In the genomic region with DNA sequence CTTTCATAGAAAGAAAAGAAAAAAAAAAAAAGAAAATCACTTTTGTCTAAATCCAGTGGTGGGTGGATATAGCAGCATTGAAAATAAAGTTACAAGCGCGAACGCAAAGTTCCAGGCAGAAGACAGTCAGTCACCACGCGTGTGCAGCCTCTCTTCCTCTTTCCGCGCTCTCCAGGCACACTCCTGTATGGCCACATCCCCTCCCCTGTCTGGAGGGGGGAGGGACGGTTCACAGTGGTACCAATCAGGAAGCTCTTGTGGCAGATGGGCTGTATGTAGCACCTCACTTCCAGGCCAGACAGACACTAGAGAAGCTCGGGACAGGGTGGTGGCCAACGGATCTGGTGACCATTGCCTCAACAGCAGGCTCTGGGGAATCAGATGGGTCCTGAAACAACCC, we compare ENCODE assay signal across 24 mouse cellular contexts. TPM values are rescaled to one million over a fixed set of nuclear protein-coding genes. Genes with fewer than 3 reads are reported as not detected.
DNase-seq lines count a peak whose midpoint lies in the region; ATAC-seq and TF ChIP-seq lines count a peak whose summit lies in the region.
"Had no signal": no experiment of that assay in that cellular context is flagged by ENCODE, and none has a peak within 500 bp of the region (broad histone marks: within the 10 kb centered on the region; RNA-seq: fewer than 3 reads in every experiment).

No protein-coding gene starts in this region.

- no peak for TF ChIP-seq POLR2A in testis, adult 2 months (IDR thresholded peaks at IDR 0.05; ENCODE audit: control insufficient read depth, low read depth, low read length)

- no peak overlapping the region for H3K4me2 ChIP-seq in hindbrain, embryonic 13.5 days
- H3K4me2 ChIP-seq: forebrain, embryonic 13.5 days; heart, embryonic 11.5 days; heart, embryonic 15.5 days; hindbrain, embryonic 12.5 days had no signal

- peak overlapping the region; percentile 86 for H3K4me3 ChIP-seq in testis, adult 2 months (ENCODE audit: control insufficient read depth, low read depth, low read length)
- no peak overlapping the region for H3K4me3 ChIP-seq in hindbrain, embryonic 13.5 days
- H3K4me3 ChIP-seq: embryonic facial prominence, embryonic 10.5 days; forebrain, embryonic 13.5 days; gastrocnemius, adult 2 months; heart, adult 2 months; heart, embryonic 15.5 days; hindbrain, embryonic 12.5 days had no signal

- no peaks in the 10 kb centered on the region for H3K9me3 ChIP-seq in hindbrain, embryonic 13.5 days
- H3K9me3 ChIP-seq: embryonic facial prominence, embryonic 10.5 days; forebrain, embryonic 13.5 days; heart, embryonic 15.5 days; hindbrain, embryonic 12.5 days had no signal

- H3K27me3 ChIP-seq in testis, adult 2 months (ENCODE audit: control insufficient read depth, insufficient read depth, low read length) = peaks cover 3% of the 10 kb centered on the region
- H3K27me3 ChIP-seq in hindbrain, embryonic 13.5 days = peaks cover 44% of the 10 kb centered on the region

- no peak overlapping the region for H3K9ac ChIP-seq in hindbrain, embryonic 13.5 days
- H3K9ac ChIP-seq: forebrain, embryonic 13.5 days; heart, embryonic 15.5 days; hindbrain, embryonic 12.5 days had no signal

- H3K36me3 ChIP-seq in testis, adult 2 months (ENCODE audit: control insufficient read depth, insufficient read depth, low read length) = no peaks in the 10 kb centered on the region
- H3K36me3 ChIP-seq in hindbrain, embryonic 13.5 days = no peaks in the 10 kb centered on the region
- H3K36me3 ChIP-seq: embryonic facial prominence, embryonic 10.5 days; heart, embryonic 15.5 days; hindbrain, embryonic 12.5 days had no signal

- TF ChIP-seq CTCF in testis, adult 2 months (IDR thresholded peaks at IDR 0.05; ENCODE audit: control insufficient read depth, insufficient read depth, insufficient replicate concordance, low read depth, low read length) = no peak

- H3K27ac ChIP-seq in testis, adult 2 months (ENCODE audit: control insufficient read depth, insufficient read depth, low read depth, low read length) = no peak overlapping the region
- no peak overlapping the region for H3K27ac ChIP-seq in hindbrain, embryonic 13.5 days
- H3K27ac ChIP-seq: embryonic facial prominence, embryonic 10.5 days; forebrain, embryonic 13.5 days; gastrocnemius, adult 2 months; heart, adult 2 months; heart, embryonic 15.5 days; hindbrain, embryonic 12.5 days; hindbrain, postnatal 0 days had no signal

- no peak for DNase-seq in testis, postnatal 10 days (ENCODE audit: low spot score)
- no peak for DNase-seq in MN1 (ENCODE audit: low spot score)
- no peak for DNase-seq in cerebellum, postnatal 25 days
- DNase-seq: adrenal gland, postnatal 14 days; cerebellum, adult 11-12 months; cerebellum, adult 9-10 months; cerebellum, postnatal 36 days; gastrocnemius, adult 2 months; gastrocnemius, postnatal 36 days; heart, adult 2 months had no signal

- WGBS in hindbrain, embryonic 13.5 days = 73% methylated on average over 10 of the region's 10 CpGs

- peaks cover 6% of the 10 kb centered on the region for H3K4me1 ChIP-seq in testis, adult 2 months (ENCODE audit: control insufficient read depth, insufficient read depth, low read length)
- no peaks in the 10 kb centered on the region for H3K4me1 ChIP-seq in hindbrain, embryonic 13.5 days (replicated peaks)
- H3K4me1 ChIP-seq: embryonic facial prominence, embryonic 10.5 days; forebrain, embryonic 13.5 days; heart, embryonic 15.5 days; hindbrain, embryonic 12.5 days had no signal

- ATAC-seq in granulocyte monocyte progenitor cell, adult 5-6 weeks (replicated peaks; ENCODE audit: poor library complexity, severe bottlenecking) = peak; percentile 98
- peak; percentile 24; the same call in 1 of the 2 replicates for ATAC-seq in neutrophil, adult 5-6 weeks (ENCODE audit: extremely low read depth, insufficient number of reproducible peaks, low FRiP score, poor library complexity, severe bottlenecking)
- ATAC-seq in hindbrain, embryonic 13.5 days (ENCODE audit: low FRiP score) = no peak
- ATAC-seq: activated CD4-positive, CD25-positive, alpha-beta regulatory T cell, adult 4 months; forebrain, embryonic 13.5 days; hindbrain, postnatal 0 days had no signal

RNA-seq across cellular contexts. Expression of gene Arf1, which starts 20.0 kb away (rescaled TPM):
- 243 and 247 TPM in 2 replicates for polyA plus RNA-seq in testis, adult 2 months (2012; rRNA removed)
- total RNA-seq in granulocyte monocyte progenitor cell, adult 5-6 weeks (2014; fragmentation: Nextera tagmentation) = 287 and 315 TPM in 2 replicates
- total RNA-seq in granulocyte monocyte progenitor cell, adult 5-6 weeks (2017) = 336 and 384 TPM in 2 replicates
- total RNA-seq in neutrophil, adult 5-6 weeks (2017) = 210 and 259 TPM in 2 replicates
- 622 and 633 TPM in 2 replicates for polyA plus RNA-seq in hindbrain, embryonic 13.5 days (2015; fragmentation: Nextera tagmentation; extraction: Ambion mirVana)

RNA-seq across cellular contexts. Expression of gene 2310033P09Rik, which starts 40.0 kb away (rescaled TPM):
- 11.1 and 13.3 TPM in 2 replicates for polyA plus RNA-seq in testis, adult 2 months (2012; rRNA removed)
- total RNA-seq in granulocyte monocyte progenitor cell, adult 5-6 weeks (2014; fragmentation: Nextera tagmentation) = 21.2 and 21.9 TPM in 2 replicates
- 11.4 and 14.0 TPM in 2 replicates for total RNA-seq in granulocyte monocyte progenitor cell, adult 5-6 weeks (2017)
- total RNA-seq in neutrophil, adult 5-6 weeks (2017) = 12.0 and 14.5 TPM in 2 replicates
- 30.0 and 32.9 TPM in 2 replicates for polyA plus RNA-seq in hindbrain, embryonic 13.5 days (2015; fragmentation: Nextera tagmentation; extraction: Ambion mirVana)

RNA-seq across cellular contexts. Expression of gene Wnt3a, which starts 42.5 kb away (rescaled TPM):
- 3.1 and 4.3 TPM in 2 replicates for polyA plus RNA-seq in testis, adult 2 months (2012; rRNA removed)
- not detected in 2 replicates for total RNA-seq in granulocyte monocyte progenitor cell, adult 5-6 weeks (2014; fragmentation: Nextera tagmentation)
- total RNA-seq in granulocyte monocyte progenitor cell, adult 5-6 weeks (2017) = not detected in 2 replicates
- total RNA-seq in neutrophil, adult 5-6 weeks (2017) = not detected in 2 replicates
- 1.4 and 4.1 TPM in 2 replicates for polyA plus RNA-seq in hindbrain, embryonic 13.5 days (2015; fragmentation: Nextera tagmentation; extraction: Ambion mirVana)
- total RNA-seq: adrenal gland, adult 18-20 months; adrenal gland, postnatal 14 days; gastrocnemius, adult 2 months; gastrocnemius, postnatal 36 days; heart, adult 2 months; heart, postnatal 25 days had no signal
- polyA plus RNA-seq: heart, adult 2 months; heart, embryonic 11.5 days; heart, embryonic 15.5 days; intestine, embryonic 14.5 days had no signal

RNA-seq across cellular contexts. Expression of gene Mrpl55, which starts 45.8 kb away (rescaled TPM):
- polyA plus RNA-seq in testis, adult 2 months (2012; rRNA removed) = 75.8 and 82.3 TPM in 2 replicates
- total RNA-seq in granulocyte monocyte progenitor cell, adult 5-6 weeks (2014; fragmentation: Nextera tagmentation) = 22.7 and 45.8 TPM in 2 replicates
- total RNA-seq in granulocyte monocyte progenitor cell, adult 5-6 weeks (2017) = 59.9 and 82.1 TPM in 2 replicates
- 16.1 and 17.1 TPM in 2 replicates for total RNA-seq in neutrophil, adult 5-6 weeks (2017)
- polyA plus RNA-seq in hindbrain, embryonic 13.5 days (2015; fragmentation: Nextera tagmentation; extraction: Ambion mirVana) = 92.9 and 96.8 TPM in 2 replicates

RNA-seq across cellular contexts. Expression of gene Guk1, which starts 56.1 kb away (rescaled TPM):
- polyA plus RNA-seq in testis, adult 2 months (2012; rRNA removed) = 168 and 188 TPM in 2 replicates
- total RNA-seq in granulocyte monocyte progenitor cell, adult 5-6 weeks (2014; fragmentation: Nextera tagmentation) = 41.9 and 58.1 TPM in 2 replicates
- 33.2 and 35.9 TPM in 2 replicates for total RNA-seq in granulocyte monocyte progenitor cell, adult 5-6 weeks (2017)
- 19.0 and 26.8 TPM in 2 replicates for total RNA-seq in neutrophil, adult 5-6 weeks (2017)
- 177 and 182 TPM in 2 replicates for polyA plus RNA-seq in hindbrain, embryonic 13.5 days (2015; fragmentation: Nextera tagmentation; extraction: Ambion mirVana)
